Mouse (Mus musculus): ENCODE data around the gene Plcxd2. TPM values are rescaled to one million over a fixed set of nuclear protein-coding genes. Genes with fewer than 3 reads are reported as not detected.

The Plcxd2 gene
- polyA plus RNA-seq, 1 experiment, result 43.2 TPM

GRCm38 (mm10) chr16:45999374-46000191 lies 10.4 kb downstream of the Plcxd2 start:
- no peak for TF ChIP-seq POLR2A (IDR thresholded peaks at IDR 0.05; ENCODE audit: extremely low read depth, insufficient read depth, low read length)
- no peak for TF ChIP-seq CTCF (IDR thresholded peaks at IDR 0.05; ENCODE audit: extremely low read depth, insufficient read depth, low read length)
- Histone ChIP-seq H3K4me1 (ENCODE audit: control insufficient read depth, insufficient read depth, low read length) (peaks cover 7% of the 10 kb centered on the region; the same call in 1 of the 2 replicates), H3K4me3 (ENCODE audit: insufficient read depth, low read length) (no peak overlapping the region), H3K27ac (ENCODE audit: insufficient read depth, low read length) (no peak overlapping the region)

GRCm38 (mm10) chr16:45998231-45998630 lies 11.8 kb downstream of the Plcxd2 start:
- H3K4me3 ChIP-seq (ENCODE audit: insufficient read depth, low read length), result no peak overlapping the region
- H3K27ac ChIP-seq (ENCODE audit: insufficient read depth, low read length), result no peak overlapping the region
- no peak for TF ChIP-seq POLR2A (IDR thresholded peaks at IDR 0.05; ENCODE audit: extremely low read depth, insufficient read depth, low read length)
- TF ChIP-seq CTCF (IDR thresholded peaks at IDR 0.05; ENCODE audit: extremely low read depth, insufficient read depth, low read length), result no peak
- peaks cover 7% of the 10 kb centered on the region; the same call in 1 of the 2 replicates for H3K4me1 ChIP-seq (ENCODE audit: control insufficient read depth, insufficient read depth, low read length)

GRCm38 (mm10) chr16:45990901-45991676 lies 18.9 kb downstream of the Plcxd2 start:
- Histone ChIP-seq H3K4me1 (ENCODE audit: control insufficient read depth, insufficient read depth, low read length) (peaks cover 1% of the 10 kb centered on the region; the same call in 1 of the 2 replicates), H3K4me3 (ENCODE audit: insufficient read depth, low read length) (no peak overlapping the region), H3K27ac (ENCODE audit: insufficient read depth, low read length) (no peak overlapping the region)
- TF ChIP-seq POLR2A (IDR thresholded peaks at IDR 0.05; ENCODE audit: extremely low read depth, insufficient read depth, low read length), result no peak
- TF ChIP-seq CTCF (IDR thresholded peaks at IDR 0.05; ENCODE audit: extremely low read depth, insufficient read depth, low read length), result peak; percentile 24; the same call in 1 of the 2 replicates

- Histone ChIP-seq H3K27ac (ENCODE audit: insufficient read depth, low read length) (no peak overlapping the region), H3K4me1 (ENCODE audit: control insufficient read depth, insufficient read depth, low read length) (no peaks in the 10 kb centered on the region), H3K4me3 (ENCODE audit: insufficient read depth, low read length) (no peak overlapping the region)
- TF ChIP-seq POLR2A (IDR thresholded peaks at IDR 0.05; ENCODE audit: extremely low read depth, insufficient read depth, low read length) (no peak), CTCF (IDR thresholded peaks at IDR 0.05; ENCODE audit: extremely low read depth, insufficient read depth, low read length) (no peak)
Measured at GRCm38 (mm10) chr16:45986236-45986635, 23.8 kb downstream of the Plcxd2 start.

- no peaks in the 10 kb centered on the region for H3K4me1 ChIP-seq (ENCODE audit: control insufficient read depth, insufficient read depth, low read length)
- no peak overlapping the region for H3K4me3 ChIP-seq (ENCODE audit: insufficient read depth, low read length)
- no peak for TF ChIP-seq CTCF (IDR thresholded peaks at IDR 0.05; ENCODE audit: extremely low read depth, insufficient read depth, low read length)
- no peak for TF ChIP-seq POLR2A (IDR thresholded peaks at IDR 0.05; ENCODE audit: extremely low read depth, insufficient read depth, low read length)
- H3K27ac ChIP-seq (ENCODE audit: insufficient read depth, low read length), result no peak overlapping the region
Measured at GRCm38 (mm10) chr16:45984610-45985606, 25.1 kb downstream of the Plcxd2 start.

GRCm38 (mm10) chr16:45976251-45976650 lies 33.8 kb downstream of the Plcxd2 start:
- Histone ChIP-seq H3K4me3 (ENCODE audit: insufficient read depth, low read length) (no peak overlapping the region), H3K4me1 (ENCODE audit: control insufficient read depth, insufficient read depth, low read length) (no peaks in the 10 kb centered on the region), H3K27ac (ENCODE audit: insufficient read depth, low read length) (no peak overlapping the region)
- no peak for TF ChIP-seq POLR2A (IDR thresholded peaks at IDR 0.05; ENCODE audit: extremely low read depth, insufficient read depth, low read length)
- no peak for TF ChIP-seq CTCF (IDR thresholded peaks at IDR 0.05; ENCODE audit: extremely low read depth, insufficient read depth, low read length)

GRCm38 (mm10) chr16:45973959-45974686 lies 35.9 kb downstream of the Plcxd2 start:
- no peak for TF ChIP-seq POLR2A (IDR thresholded peaks at IDR 0.05; ENCODE audit: extremely low read depth, insufficient read depth, low read length)
- peak; percentile 43 for TF ChIP-seq CTCF (IDR thresholded peaks at IDR 0.05; ENCODE audit: extremely low read depth, insufficient read depth, low read length)
- Histone ChIP-seq H3K4me1 (ENCODE audit: control insufficient read depth, insufficient read depth, low read length) (no peaks in the 10 kb centered on the region), H3K27ac (ENCODE audit: insufficient read depth, low read length) (no peak overlapping the region), H3K4me3 (ENCODE audit: insufficient read depth, low read length) (no peak overlapping the region)

- no peaks in the 10 kb centered on the region for H3K4me1 ChIP-seq (ENCODE audit: control insufficient read depth, insufficient read depth, low read length)
Measured at GRCm38 (mm10) chr16:45970187-45970586, 39.8 kb downstream of the Plcxd2 start.

More at GRCm38 (mm10) chr16:45970187-45970586, 39.8 kb downstream of the Plcxd2 start:
- no peak for TF ChIP-seq POLR2A (IDR thresholded peaks at IDR 0.05; ENCODE audit: extremely low read depth, insufficient read depth, low read length)
- no peak for TF ChIP-seq CTCF (IDR thresholded peaks at IDR 0.05; ENCODE audit: extremely low read depth, insufficient read depth, low read length)
- no peak overlapping the region for H3K27ac ChIP-seq (ENCODE audit: insufficient read depth, low read length)
- no peak overlapping the region for H3K4me3 ChIP-seq (ENCODE audit: insufficient read depth, low read length)

All from cortical plate, adult 2 months (tissue).